Mouse (Mus musculus) spleen, adult 2 months (tissue): ENCODE results near the gene Abcf1.

Experiments
- CTCF ChIP-seq: fragments of 200-500 bp; IDR thresholded peaks from 2 replicates; pipeline ENCODE4 v1.5.1; 2011; ENCODE audit warnings: mild to moderate bottlenecking, inconsistent platforms; ENCODE audit not compliant: insufficient read depth, insufficient read length, insufficient replicate concordance; ENCODE audit errors: extremely low read depth
- POLR2A ChIP-seq: fragments of 200-500 bp; IDR thresholded peaks from 2 replicates; pipeline ENCODE4 v1.6.1; 2011; ENCODE audit warnings: low read depth, low read length, inconsistent platforms

DNA sequence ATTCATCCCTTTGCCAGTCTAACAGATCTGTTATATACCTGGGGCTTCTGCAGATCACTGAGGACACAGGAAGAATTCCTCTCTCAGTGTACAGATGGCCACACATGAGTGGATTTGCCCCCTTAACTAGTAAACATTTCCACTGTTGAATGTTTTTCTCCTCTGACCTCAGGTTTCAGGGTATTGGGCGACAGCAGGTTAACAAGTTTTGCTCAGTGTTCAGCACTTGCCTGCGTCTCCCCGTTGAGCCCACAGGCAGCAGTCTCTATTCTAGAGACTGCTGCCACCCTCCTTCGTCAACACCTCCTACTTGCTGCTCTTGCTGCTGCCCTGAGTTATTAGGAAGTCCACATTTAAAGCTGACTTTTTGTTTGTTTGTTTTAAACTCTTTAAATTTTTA is 47.9 kb downstream of the Abcf1 start:
- TF ChIP-seq CTCF (no peak), POLR2A (no peak)
